Mouse (Mus musculus) hindbrain, embryonic 11.5 days (tissue): ENCODE measurements around the gene Nos1ap. TPM values are rescaled to one million over a fixed set of nuclear protein-coding genes. Genes with fewer than 3 reads are reported as not detected.

Experiments
- ATAC-seq: fragments of 200-750 bp; cut with Nextera tagmentation; 2 replicates; pipeline ENCODE4 v1.8.0; 2017; ENCODE audit warnings: mild to moderate bottlenecking, moderate TSS enrichment, moderate library complexity; ENCODE audit not compliant: low FRiP score
- DNase-seq: peaks from one replicate; pipeline ENCODE4 v3.0.0-alpha.2; 2015; ENCODE audit warnings: low spot score
- H3K27ac ChIP-seq: fragments of 300-500 bp; sonication (generic); 2 replicates; pipeline ENCODE4 v1.5.1; 2014; ENCODE audit warnings: mild to moderate bottlenecking, low read depth, low read length
- H3K27me3 ChIP-seq: fragments of 300-500 bp; sonication (generic); 2 replicates; pipeline ENCODE4 v1.6.1; 2014; ENCODE audit warnings: mild to moderate bottlenecking, low read length, moderate library complexity, mixed read lengths; ENCODE audit not compliant: control insufficient read depth, insufficient read depth
- H3K36me3 ChIP-seq: fragments of 300-500 bp; sonication (generic); 2 replicates; pipeline ENCODE4 v1.6.1; 2014; ENCODE audit warnings: mild to moderate bottlenecking, low read length, moderate library complexity, mixed read lengths; ENCODE audit not compliant: control insufficient read depth, insufficient read depth
- H3K4me1 ChIP-seq: fragments of 300-500 bp; sonication (generic); replicated peaks from 2 replicates; pipeline ENCODE4 v1.6.1; 2014; ENCODE audit warnings: low read length, mixed read lengths; ENCODE audit not compliant: control insufficient read depth, insufficient read depth
- H3K4me2 ChIP-seq: fragments of 300-500 bp; sonication (generic); replicated peaks from 2 replicates; pipeline ENCODE4 v1.6.1; 2014; ENCODE audit warnings: mild to moderate bottlenecking, low read depth, low read length
- H3K4me3 ChIP-seq: fragments of 300-500 bp; sonication (generic); 2 replicates; pipeline ENCODE4 v1.5.1; 2014; ENCODE audit warnings: low read depth, low read length
- H3K9ac ChIP-seq: fragments of 300-500 bp; sonication (generic); 2 replicates; pipeline ENCODE4 v1.6.1; 2014; ENCODE audit warnings: low read depth, low read length
- H3K9me3 ChIP-seq: fragments of 300-500 bp; sonication (generic); 2 replicates; pipeline ENCODE4 v1.6.1; 2016; ENCODE audit warnings: low read length; ENCODE audit not compliant: control insufficient read depth
- WGBS: fragments of 180-500 bp; shearing (Covaris S2); extraction: QIAGEN DNeasy Blood & Tissue Kit; methylation state at CpG from one replicate; pipeline ENCODE4 v1.1.7; 2014; 5-methylcytosine and 5-hydroxymethylcytosine counted together
- polyA plus RNA-seq: library from polyadenylated mRNA; unstranded; fragments of >200 nt; fragmentation: Nextera tagmentation; extraction: Ambion mirVana; gene quantifications from 2 replicates; pipeline ENCODE4 v1.2.1, GENCODE M21; 2014

The Nos1ap gene
- polyA plus RNA-seq, 1 experiment from 2014 or later = 9.7 TPM

DNA sequence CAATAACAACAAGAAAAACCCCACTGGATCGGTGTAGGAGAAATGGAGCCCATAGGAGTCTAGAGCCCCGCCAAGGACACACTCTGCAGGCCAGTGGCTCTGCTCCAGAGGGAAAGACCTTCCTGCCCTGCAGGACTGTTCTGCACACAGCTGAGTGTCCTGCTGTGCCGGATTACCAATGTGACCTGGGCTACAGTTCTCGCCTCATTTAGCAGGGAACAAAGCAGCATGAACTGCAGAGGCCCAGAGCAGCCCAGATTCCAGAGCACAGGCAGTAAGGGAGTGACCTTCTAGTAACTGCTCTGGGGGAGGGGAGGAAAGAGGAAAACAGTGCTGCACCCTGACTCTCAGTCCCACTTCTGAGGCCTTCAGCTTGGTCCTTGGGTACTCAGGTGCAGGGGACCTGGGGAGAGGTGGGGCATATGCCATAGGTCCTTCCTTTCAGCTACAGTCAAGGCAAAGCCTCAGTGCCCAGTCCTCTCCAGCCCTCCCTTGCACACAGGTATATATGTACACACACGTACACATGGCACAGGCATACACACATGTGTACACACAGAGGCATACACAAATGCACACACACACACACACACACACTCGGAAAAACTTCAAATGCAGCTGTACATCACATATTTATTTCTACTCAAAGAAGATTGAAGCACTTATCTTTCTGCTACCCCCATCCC lies 68.0 kb downstream of the Nos1ap start:
- H3K9ac ChIP-seq = 0 out of 2 replicates have a peak overlapping the region, but pooled peaks have one; percentile 2
- no peaks in the 10 kb centered on the region for H3K36me3 ChIP-seq
- no peak overlapping the region for H3K4me2 ChIP-seq
- no peak overlapping the region for H3K27ac ChIP-seq
- H3K4me1 ChIP-seq = peaks cover 6% of the 10 kb centered on the region
- H3K27me3 ChIP-seq = no peaks in the 10 kb centered on the region
- DNase-seq (peak; percentile 43), ATAC-seq (peak; percentile 81)
- no peaks in the 10 kb centered on the region for H3K9me3 ChIP-seq
- WGBS = 28% methylated on average over 6 of the region's 6 CpGs
- H3K4me3 ChIP-seq = no peak overlapping the region

DNA sequence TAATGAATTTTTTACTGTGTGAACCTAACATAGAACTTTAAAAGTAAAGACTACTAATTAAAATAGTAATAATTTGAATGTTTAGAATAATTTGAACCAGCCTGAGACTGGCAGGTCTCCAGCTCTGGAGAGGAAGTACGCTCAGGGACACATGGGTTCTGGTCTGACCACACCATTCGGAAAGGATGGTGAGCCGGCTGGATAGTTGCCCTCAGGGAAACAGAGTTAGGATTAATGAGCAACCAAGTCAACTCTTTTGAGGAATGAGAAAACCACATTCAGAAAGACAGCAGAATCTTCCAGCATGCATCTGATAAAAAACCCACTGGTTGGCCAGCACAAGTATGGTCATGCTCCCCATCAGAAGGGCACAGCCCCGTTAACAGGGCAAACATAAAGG lies 69.5 kb downstream of the Nos1ap start:
- no peak for ATAC-seq
- Histone ChIP-seq H3K4me3 (no peak overlapping the region), H3K9ac (no peak overlapping the region), H3K4me1 (peaks cover 6% of the 10 kb centered on the region), H3K36me3 (no peaks in the 10 kb centered on the region), H3K9me3 (no peaks in the 10 kb centered on the region), H3K27ac (no peak overlapping the region), H3K4me2 (no peak overlapping the region), H3K27me3 (no peaks in the 10 kb centered on the region)
- DNase-seq = no peak
- WGBS = 88% methylated on average over 4 of the region's 4 CpGs

DNA sequence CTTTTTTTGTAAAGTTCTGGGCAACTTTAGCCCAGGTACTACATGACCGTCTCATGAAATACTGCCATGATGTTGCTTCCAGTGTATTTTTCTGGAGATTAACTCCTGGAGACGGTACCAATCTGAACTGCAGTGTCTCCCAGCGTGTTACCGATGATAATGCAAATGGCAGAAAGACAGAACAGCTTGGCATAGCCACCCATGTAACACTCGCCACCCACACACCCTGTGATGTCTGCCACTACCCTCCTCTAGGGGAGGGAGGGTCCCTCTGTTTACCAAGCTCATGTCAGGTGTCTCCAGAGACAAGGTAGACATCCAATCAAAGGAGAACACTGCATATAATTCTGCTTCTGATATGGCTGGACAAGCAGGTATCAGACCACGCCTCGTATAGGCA lies 70.0 kb downstream of the Nos1ap start:
- WGBS = 94% methylated on average over 7 of the region's 7 CpGs
- no peaks in the 10 kb centered on the region for H3K9me3 ChIP-seq
- H3K36me3 ChIP-seq = no peaks in the 10 kb centered on the region
- no peak overlapping the region for H3K27ac ChIP-seq
- H3K4me3 ChIP-seq = no peak overlapping the region
- DNase-seq (no peak), ATAC-seq (no peak)
- H3K9ac ChIP-seq = no peak overlapping the region
- peaks cover 6% of the 10 kb centered on the region for H3K4me1 ChIP-seq
- H3K4me2 ChIP-seq = no peak overlapping the region
- no peaks in the 10 kb centered on the region for H3K27me3 ChIP-seq

DNA sequence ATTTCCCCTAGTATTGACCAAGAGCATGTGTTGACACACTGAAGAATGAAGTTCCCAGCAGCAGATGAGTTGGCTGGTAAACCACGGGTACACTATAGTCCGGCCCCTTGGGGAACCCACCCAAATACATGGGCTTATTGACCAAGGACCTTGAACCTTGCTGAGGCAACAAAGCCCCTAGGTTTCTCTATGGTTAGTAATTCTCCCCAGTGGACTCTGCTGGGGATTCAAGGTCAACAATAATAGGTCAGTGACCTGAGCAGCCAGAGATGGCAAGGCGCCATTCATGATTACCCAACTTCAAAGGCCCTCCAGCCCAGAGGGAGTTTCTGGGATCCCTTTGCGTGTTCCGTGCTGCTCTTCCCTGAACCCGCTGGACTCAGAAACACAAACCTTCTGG lies 73.5 kb downstream of the Nos1ap start:
- Histone ChIP-seq H3K4me3 (no peak overlapping the region), H3K27me3 (no peaks in the 10 kb centered on the region), H3K4me1 (no peaks in the 10 kb centered on the region), H3K9me3 (no peaks in the 10 kb centered on the region), H3K9ac (no peak overlapping the region), H3K27ac (no peak overlapping the region), H3K36me3 (no peaks in the 10 kb centered on the region), H3K4me2 (no peak overlapping the region)
- DNase-seq (no peak), ATAC-seq (no peak)
- WGBS = 90% methylated on average over 6 of the region's 6 CpGs

DNA sequence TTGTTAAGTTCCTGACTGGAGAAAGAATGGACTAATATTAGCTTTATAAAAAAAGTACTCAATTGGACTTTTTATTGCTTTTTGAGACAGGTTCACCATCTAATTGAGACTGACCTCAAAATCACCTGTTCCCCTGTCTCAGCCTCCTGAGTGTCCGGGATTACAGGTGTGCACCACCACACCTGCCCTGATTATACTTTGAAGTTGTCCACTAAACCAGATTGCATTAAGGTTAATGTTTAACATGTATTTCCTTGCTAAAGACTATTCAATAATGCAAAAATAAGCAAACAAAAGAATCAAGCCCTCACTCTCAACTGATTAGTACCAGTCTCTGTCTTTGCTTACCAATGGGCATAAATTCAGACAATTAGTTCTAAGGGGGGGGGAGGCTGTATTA lies 74.2 kb downstream of the Nos1ap start:
- no peaks in the 10 kb centered on the region for H3K4me1 ChIP-seq

DNA sequence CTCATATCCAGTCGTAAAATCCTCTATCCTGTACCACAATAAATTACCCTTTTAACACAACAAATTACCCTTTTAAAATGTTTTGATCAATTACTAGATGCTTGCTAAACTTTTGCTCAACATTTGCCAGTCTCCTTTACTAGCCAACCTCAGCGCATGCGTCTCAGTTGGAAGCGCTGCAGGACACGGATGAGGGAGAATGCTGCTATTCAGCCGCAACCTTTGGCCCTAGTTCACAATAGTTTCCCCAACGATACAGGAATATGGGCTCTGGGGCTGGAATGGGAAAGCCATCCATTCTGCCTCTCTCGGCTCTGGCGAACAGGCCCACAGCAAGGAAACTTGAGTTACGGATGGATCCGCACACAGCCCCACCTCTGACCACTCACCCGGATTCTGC lies 75.4 kb downstream of the Nos1ap start:
- Histone ChIP-seq H3K27ac (no peak overlapping the region), H3K9me3 (no peaks in the 10 kb centered on the region), H3K36me3 (no peaks in the 10 kb centered on the region), H3K4me3 (no peak overlapping the region), H3K4me1 (no peaks in the 10 kb centered on the region), H3K9ac (no peak overlapping the region), H3K27me3 (no peaks in the 10 kb centered on the region), H3K4me2 (no peak overlapping the region)
- no peak for ATAC-seq
- DNase-seq = no peak
- 48% methylated on average over 12 of the region's 12 CpGs for WGBS

More for the DNA sequence above, 74.2 kb downstream of the Nos1ap start:
- no peak overlapping the region for H3K9ac ChIP-seq
- H3K9me3 ChIP-seq = no peaks in the 10 kb centered on the region
- H3K36me3 ChIP-seq = no peaks in the 10 kb centered on the region
- DNase-seq (no peak), ATAC-seq (no peak)
- no peak overlapping the region for H3K4me3 ChIP-seq
- 92% methylated on average over 1 of the region's 1 CpGs for WGBS
- no peaks in the 10 kb centered on the region for H3K27me3 ChIP-seq
- no peak overlapping the region for H3K4me2 ChIP-seq
- no peak overlapping the region for H3K27ac ChIP-seq

DNA sequence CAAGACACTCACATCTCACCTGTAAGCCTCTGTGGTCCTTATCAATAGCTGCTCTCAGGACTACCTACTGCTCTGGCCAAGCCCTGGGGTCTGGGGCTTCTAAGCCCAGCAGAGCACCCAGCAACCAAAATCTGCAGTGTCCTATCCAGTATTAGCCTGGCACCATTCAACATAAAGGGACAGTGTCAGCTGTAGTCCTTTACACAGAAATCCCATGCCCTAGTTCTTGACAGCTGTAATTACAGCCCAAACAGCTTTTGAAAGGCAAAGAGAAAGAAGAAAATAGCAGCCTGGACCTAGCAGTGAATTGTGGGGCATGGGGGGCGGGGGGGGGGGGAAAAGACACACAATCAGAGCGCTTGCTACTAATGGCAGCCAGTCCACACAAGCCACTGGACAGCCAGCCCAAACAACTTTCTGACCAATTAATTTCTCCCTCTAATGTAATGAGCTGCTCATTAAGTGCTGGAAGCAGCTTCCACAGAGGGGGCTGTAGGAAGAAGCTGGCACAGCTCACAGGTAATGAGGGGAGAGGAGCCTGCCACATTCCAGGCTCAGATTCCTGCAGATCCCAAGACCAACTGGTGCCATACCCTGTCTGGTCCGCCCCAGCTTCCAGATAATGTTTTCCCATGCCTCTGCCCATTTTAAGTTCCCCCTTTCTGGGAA lies 77.1 kb downstream of the Nos1ap start:
- Histone ChIP-seq H3K27me3 (no peaks in the 10 kb centered on the region), H3K9ac (no peak overlapping the region), H3K4me1 (no peaks in the 10 kb centered on the region), H3K4me3 (no peak overlapping the region), H3K4me2 (no peak overlapping the region), H3K27ac (no peak overlapping the region), H3K9me3 (no peaks in the 10 kb centered on the region), H3K36me3 (no peaks in the 10 kb centered on the region)
- ATAC-seq (no peak), DNase-seq (no peak)
- 71% methylated on average over 3 of the region's 3 CpGs for WGBS

DNA sequence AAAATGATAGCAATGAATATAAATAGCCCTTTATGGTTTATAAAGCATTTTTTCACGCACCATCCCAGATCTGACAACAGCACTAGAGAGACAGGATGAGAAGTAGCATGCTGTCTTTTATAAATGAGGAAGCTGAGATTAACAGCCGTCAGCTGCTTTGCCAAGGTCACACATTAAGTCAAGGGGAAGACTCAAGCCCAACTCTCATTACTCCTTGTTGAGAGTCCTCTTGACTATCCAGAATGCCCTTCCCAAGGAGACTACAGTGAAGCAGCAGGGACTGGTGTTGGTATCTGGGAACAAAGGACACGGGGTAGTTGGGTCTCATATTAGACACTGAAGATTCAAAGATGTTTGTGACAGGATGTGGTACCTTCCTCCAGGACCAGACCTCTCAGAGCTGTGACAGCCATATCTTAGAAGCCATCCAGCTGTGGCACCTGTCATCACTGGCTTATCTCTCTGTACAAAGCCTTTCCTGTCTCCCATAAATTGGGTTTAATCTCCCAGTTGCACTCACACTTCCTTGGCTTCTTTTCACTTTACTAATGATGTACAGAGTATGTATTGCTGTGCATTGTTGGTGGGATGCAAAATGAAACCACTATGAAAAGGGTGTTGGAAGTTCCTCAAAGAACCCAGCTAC lies 78.9 kb downstream of the Nos1ap start:
- Histone ChIP-seq H3K27me3 (no peaks in the 10 kb centered on the region), H3K4me1 (no peaks in the 10 kb centered on the region), H3K9ac (no peak overlapping the region), H3K4me2 (no peak overlapping the region), H3K27ac (no peak overlapping the region), H3K4me3 (no peak overlapping the region), H3K36me3 (no peaks in the 10 kb centered on the region), H3K9me3 (no peaks in the 10 kb centered on the region)
- no peak for DNase-seq
- WGBS = 82% methylated on average over 3 of the region's 3 CpGs
- no peak for ATAC-seq

DNA sequence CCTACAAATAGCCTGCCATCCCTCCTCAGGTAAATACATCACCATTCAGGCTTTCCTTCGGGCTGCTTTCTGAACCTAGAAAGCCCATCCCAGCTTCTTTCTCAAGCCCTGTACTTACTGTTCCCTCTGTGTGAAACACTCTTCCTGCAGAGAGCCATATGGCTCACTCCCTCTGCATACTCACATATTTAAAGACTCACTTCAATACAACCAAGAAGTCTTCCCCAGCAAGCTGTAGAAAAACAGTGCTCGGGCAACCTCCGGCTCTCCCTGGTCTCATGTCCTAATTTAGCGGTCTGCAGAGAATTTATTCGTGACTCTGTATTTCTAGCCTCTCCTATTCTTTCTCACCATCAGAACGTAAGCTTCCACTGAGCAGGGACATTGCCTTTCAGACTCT lies 83.4 kb downstream of the Nos1ap start:
- H3K4me2 ChIP-seq = no peak overlapping the region
- H3K36me3 ChIP-seq = no peaks in the 10 kb centered on the region
- H3K27ac ChIP-seq = no peak overlapping the region
- WGBS = 73% methylated on average over 6 of the region's 6 CpGs
- peaks cover 8% of the 10 kb centered on the region for H3K4me1 ChIP-seq
- ATAC-seq (no peak), DNase-seq (no peak)
- no peaks in the 10 kb centered on the region for H3K27me3 ChIP-seq
- no peaks in the 10 kb centered on the region for H3K9me3 ChIP-seq
- no peak overlapping the region for H3K9ac ChIP-seq
- no peak overlapping the region for H3K4me3 ChIP-seq
